Mouse (Mus musculus) left cerebral cortex, adult 9 months (tissue): Measurements from ENCODE around the gene Pdzk1ip1.

Source experiments
- DNase-seq, 2 experiments: peaks; one replicate each; pipeline ENCODE4 v3.0.0; 2022; ENCODE audit warnings: low spot score in 2 of 2

The Pdzk1ip1 gene

GRCm38 (mm10) chr4:115088611-115089338 lies at the start of gene Pdzk1ip1:
Gene Pdzk1ip1 (plus strand): TSS chr4:115088708.
- DNase-seq, result no peak

DNA sequence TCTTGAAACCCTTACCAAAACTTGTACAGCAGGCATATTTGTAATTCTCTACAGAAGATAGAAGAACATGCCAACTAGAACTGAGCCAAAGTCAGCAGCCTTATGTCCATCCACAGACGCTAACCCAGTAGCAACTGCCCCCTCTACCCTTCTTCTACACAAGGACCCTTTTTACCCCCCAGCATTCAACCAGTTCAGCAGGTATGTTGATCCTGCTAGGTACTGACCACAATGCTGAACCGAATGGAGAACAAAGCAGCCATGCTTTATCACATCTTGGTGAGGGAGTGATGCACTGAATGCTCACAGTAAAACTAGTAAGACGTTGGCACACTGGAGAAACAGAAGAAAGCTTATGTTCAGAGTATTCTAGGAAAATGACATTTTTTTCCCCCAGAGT lies 42.9 kb upstream of the Pdzk1ip1 start:
- DNase-seq, result no peak

- peak in 1 of 2 experiments; percentile 50 for DNase-seq
Observed at GRCm38 (mm10) chr4:115047750-115048149, 40.8 kb upstream of the Pdzk1ip1 start.

DNA sequence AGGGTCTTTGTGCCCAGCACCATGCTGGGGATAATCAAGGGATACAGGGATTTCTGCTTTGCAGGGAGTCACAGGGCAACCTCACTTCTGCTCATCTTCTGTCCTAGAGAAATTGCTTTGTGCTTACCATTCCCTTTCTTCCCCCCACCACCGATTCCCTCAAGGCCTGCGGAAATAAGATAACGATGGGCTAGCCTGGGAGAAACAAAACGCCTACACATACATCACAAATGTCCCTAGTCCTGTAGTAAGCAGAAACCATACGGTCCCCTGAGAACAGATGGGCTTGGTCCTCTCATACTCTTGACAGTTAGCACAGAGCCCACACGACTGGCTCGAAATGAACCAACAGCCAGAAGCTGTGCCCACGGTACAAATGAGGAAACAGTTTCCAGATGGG lies 40.3 kb upstream of the Pdzk1ip1 start:
- DNase-seq, result no peak

DNA sequence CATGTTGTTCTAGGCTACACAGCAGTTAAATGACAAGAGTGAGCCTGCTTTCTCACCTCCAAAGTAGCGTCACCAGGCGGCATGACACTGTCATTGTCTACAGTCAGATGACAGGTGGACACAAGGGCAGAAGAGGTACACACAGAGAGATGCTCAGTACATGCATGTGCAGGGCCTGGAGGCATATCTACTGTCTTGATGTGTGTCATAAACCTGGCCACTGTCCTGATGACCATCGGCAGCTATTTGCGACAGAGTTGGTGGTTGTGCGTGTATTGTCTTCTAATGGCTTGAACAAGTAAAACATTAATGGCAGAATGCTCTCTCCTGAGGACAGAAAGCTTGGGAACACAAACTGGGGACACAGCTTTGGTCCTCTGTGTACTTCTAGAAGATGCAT lies 37.3 kb upstream of the Pdzk1ip1 start:
- DNase-seq, result no peak

- DNase-seq, result no peak
Observed at GRCm38 (mm10) chr4:115052343-115053005, 36.0 kb upstream of the Pdzk1ip1 start.

GRCm38 (mm10) chr4:115055044-115055443 lies 33.5 kb upstream of the Pdzk1ip1 start:
- DNase-seq, result no peak

GRCm38 (mm10) chr4:115055691-115056090 lies 32.8 kb upstream of the Pdzk1ip1 start:
- no peak for DNase-seq

DNA sequence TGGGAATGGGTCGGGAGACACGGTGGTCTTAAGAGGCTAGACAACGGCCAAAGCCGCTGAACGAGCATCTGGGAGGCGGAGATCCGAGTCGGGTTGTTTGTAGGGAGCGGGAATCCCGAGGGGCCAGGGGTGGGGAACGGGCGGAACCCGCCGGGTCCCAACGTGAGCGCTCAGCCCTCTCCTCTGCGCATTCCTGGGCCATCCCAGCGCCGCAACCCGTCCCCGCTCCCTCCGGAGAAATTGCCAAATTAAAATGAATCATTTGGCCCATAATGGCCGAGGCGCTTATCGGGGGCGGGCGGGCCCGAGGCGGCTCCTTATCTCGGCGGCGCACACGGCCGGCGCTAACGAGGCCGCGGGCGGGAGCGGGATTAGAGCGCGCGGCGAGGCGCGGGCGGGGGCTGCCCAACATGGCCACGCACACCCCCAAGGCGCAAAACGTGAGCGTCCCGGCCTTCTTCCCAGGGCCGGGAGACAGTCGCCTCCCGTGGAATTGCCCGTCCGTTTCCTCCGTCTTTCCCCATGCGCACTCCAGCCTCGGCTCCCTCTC lies 32.1 kb upstream of the Pdzk1ip1 start, which contains the start of gene Tal1:
Gene Tal1 (plus strand): TSS at position 56 of the 550 bp plus-strand sequence.
- no peak for DNase-seq

- peak in 1 of 2 experiments; percentile 51 for DNase-seq
Observed at GRCm38 (mm10) chr4:115056921-115057673, 31.4 kb upstream of the Pdzk1ip1 start.

DNA sequence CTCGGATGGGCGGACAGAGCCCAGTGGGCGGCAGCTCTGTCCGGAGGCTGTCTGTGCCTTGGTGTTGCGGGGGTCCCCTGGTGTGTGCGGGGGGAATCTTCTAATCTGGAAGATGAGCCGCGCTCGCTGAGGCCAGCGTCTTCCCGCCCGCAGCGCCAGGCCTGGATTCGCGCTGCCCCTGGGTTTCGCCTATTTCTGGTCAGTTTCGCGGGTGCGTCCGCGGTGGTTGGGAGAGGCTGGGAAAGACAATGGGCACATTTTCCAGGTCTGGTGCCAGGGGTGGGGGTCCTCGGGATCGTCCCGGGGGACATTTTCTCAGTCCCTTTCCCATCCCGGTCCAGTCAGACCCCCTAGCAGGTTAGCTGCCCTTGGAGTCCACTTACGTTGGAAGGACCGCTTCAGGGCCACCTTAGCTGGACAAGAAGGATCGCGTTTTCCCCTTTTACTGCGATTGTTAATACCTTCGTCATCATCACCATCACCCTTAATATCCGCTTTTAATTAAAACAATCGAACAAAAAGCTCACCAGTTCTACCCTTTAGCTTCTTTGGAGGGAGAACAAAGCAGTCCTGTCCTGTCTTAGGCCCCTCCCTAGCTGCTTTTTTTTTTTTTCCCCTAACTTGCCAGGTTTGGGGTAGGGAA lies 30.7 kb upstream of the Pdzk1ip1 start:
- no peak for DNase-seq

DNA sequence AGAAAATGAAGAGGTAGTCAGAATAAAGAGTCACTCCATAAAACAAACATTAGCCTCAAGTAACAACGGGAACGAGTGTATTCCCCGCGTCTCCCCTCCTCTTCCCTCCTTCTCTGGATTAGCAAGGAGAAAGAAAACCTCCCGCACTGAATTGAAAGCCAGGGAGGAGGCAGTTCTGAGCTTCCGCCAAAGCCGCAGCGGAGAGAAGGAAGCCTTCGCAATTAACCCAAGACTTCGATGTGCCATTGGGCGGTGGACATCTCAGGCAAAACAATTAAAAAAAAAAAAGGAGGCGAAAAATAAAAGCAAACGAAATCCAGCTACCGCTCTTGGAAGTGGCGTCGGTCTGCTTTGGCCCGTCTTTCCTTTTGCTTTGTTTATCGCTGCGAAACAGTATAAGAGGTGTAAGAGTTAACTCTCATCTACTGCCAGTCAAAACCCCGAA lies 30.2 kb upstream of the Pdzk1ip1 start:
- DNase-seq, result no peak

- no peak for DNase-seq
Observed at GRCm38 (mm10) chr4:115058871-115059590, 29.5 kb upstream of the Pdzk1ip1 start.

GRCm38 (mm10) chr4:115059871-115060270 lies 28.6 kb upstream of the Pdzk1ip1 start:
- no peak for DNase-seq

- DNase-seq, result no peak
Observed at GRCm38 (mm10) chr4:115060753-115061152, 27.8 kb upstream of the Pdzk1ip1 start.

DNA sequence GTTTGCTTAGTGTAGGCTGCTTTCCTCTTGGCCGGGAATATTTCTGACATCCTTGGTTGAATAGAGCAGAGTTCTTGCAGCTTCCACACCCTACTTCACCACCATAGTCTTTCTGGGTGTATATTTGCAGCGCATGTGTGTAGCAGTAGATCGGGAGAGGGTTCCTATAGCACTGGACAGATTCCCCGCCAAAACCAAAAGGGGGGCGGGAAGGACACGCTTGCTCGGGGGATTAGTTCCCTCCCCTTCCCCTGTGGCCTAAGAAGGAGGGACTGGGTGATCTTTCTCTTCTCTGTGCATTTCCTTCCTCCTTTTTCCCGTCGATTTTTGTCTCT lies 26.0 kb upstream of the Pdzk1ip1 start:
- no peak for DNase-seq

DNA sequence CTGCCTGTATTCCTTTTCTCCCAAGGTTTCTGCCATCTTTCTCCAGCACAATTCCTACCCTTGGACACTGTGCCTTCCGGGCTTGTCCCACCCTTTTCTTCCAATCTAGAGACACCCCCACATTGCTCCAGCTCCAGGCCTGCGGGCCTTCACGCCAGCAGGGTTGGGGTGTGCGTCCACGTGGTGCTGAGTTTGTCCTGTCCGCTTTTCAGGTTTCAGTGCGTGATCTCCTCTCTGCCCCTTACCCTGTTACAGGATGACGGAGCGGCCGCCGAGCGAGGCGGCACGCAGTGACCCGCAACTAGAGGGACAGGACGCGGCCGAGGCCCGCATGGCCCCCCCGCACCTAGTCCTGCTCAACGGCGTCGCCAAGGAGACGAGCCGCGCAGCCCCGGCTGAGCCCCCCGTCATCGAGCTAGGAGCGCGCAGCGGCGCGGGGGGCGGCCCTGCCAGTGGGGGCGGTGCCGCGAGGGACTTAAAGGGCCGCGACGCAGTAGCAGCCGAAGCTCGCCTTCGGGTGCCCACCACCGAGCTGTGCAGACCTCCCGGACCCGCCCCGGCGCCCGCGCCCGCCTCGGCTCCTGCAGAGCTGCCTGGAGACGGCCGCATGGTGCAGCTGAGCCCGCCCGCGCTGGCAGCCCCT lies 25.5 kb upstream of the Pdzk1ip1 start:
- no peak for DNase-seq

DNA sequence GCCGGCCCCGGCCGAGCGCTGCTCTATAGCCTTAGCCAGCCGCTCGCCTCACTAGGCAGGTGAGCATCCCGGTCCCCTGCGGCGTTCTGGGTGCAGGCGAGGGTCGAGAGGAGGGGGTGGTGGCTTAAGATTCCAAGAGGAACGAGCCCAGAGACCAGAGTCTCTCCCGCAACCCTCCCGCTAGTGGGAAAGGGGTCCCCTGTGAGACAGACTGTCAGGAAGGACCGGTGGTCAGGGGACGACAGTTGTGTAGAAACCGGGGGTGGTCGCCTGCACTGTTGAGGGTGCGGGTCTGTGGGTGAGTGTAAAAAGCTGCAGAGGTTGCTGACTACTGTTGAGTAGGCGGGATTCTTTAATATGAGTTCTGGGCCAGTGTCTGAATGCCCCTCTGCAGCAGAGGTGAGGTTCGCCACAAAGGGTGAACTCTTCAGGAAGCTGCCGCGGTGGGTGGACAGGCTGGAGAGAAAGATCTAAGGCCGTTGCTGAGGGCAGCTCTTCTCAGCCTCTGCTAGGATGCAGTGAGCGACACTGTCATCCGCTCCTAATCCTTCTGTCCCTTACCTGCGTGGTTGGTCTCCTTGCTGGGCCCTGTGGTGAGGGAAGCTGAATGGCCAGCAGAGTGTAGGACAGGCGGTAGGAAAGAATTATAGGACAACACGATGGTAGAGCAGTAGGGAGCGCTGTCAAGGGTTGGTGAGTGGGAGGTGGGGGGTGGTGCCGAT lies 24.8 kb upstream of the Pdzk1ip1 start:
- no peak for DNase-seq

- no peak for DNase-seq
Observed at GRCm38 (mm10) chr4:115071668-115072067, 16.8 kb upstream of the Pdzk1ip1 start.

GRCm38 (mm10) chr4:115074789-115075188 lies 13.7 kb upstream of the Pdzk1ip1 start:
- DNase-seq, result no peak
